Mouse (Mus musculus): ENCODE results near the gene Frat1. TPM values are rescaled to one million over a fixed set of nuclear protein-coding genes. Genes with fewer than 3 reads are reported as not detected.
"Not testable (repeated sequence)": the region's sequence is repeated elsewhere in the genome, so short reads cannot be mapped to it uniquely, and the experiment has no call there.

Frat1 gene
- total and polyA plus RNA-seq, 3 experiments, result 1.3 to 3.9 (median 2.5) TPM

DNA sequence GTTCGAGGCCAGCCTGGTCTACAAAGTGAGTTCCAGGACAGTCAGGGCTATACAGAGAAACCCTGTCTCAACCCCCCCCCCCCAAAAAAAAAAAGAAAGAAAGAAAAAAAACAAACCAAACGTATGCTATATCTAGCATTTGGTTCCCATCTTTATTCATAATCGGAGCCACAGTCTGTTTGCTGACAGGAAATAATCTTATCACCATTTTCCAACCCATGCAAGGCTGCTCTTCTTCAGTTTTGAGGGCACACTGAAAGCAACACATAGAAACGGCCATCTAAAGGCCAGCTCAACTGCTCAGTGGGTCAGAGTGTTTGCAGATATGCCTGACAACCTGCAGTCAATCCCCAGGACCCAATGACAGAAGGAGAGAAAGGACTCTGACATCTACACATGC, 22.7 kb downstream of the Frat1 start:
- Histone ChIP-seq H3K79me2 (replicated peaks; ENCODE audit: control insufficient read depth, insufficient read depth, low read length) (no peaks in the 10 kb centered on the region), H3K27ac (no peak overlapping the region), H3K27me3 (ENCODE audit: control insufficient read depth, insufficient read depth, low read length) (no peaks in the 10 kb centered on the region), H3K36me3 (ENCODE audit: control insufficient read depth, insufficient read depth, low read length) (no peaks in the 10 kb centered on the region), H3K9ac (ENCODE audit: low read depth, low read length) (no peak overlapping the region), H3K4me3 (no peak overlapping the region), H3K4me1 (ENCODE audit: control insufficient read depth, insufficient read depth, low read length) (no peaks in the 10 kb centered on the region)
- no peak for DNase-seq
- intact Hi-C loops (cut with DNase I), result no loop called here
- 64% methylated on average over 4 of the region's 4 CpGs for WGBS
- TF ChIP-seq POLR2A (IDR thresholded peaks at IDR 0.05; ENCODE audit: insufficient read depth, low read depth, low read length) (no peak), EP300 (IDR thresholded peaks at IDR 0.05; ENCODE audit: insufficient read depth, low read depth, low read length) (no peak), CTCF (IDR thresholded peaks at IDR 0.05) (no peak)

- TF ChIP-seq CTCF (IDR thresholded peaks at IDR 0.05) (no peak), POLR2A (IDR thresholded peaks at IDR 0.05; ENCODE audit: insufficient read depth, low read depth, low read length) (no peak), EP300 (IDR thresholded peaks at IDR 0.05; ENCODE audit: insufficient read depth, low read depth, low read length) (no peak)
- 63% methylated on average over 5 of the region's 5 CpGs for WGBS
- no peak overlapping the region for H3K4me3 ChIP-seq
- no peaks in the 10 kb centered on the region for H3K36me3 ChIP-seq (ENCODE audit: control insufficient read depth, insufficient read depth, low read length)
- no peaks in the 10 kb centered on the region for H3K79me2 ChIP-seq (replicated peaks; ENCODE audit: control insufficient read depth, insufficient read depth, low read length)
- no peak overlapping the region for H3K9ac ChIP-seq (ENCODE audit: low read depth, low read length)
- DNase-seq, result no peak
- H3K27ac ChIP-seq, result no peak overlapping the region
- intact Hi-C loops (cut with DNase I), result no loop called here
- no peaks in the 10 kb centered on the region for H3K4me1 ChIP-seq (ENCODE audit: control insufficient read depth, insufficient read depth, low read length)
- no peaks in the 10 kb centered on the region for H3K27me3 ChIP-seq (ENCODE audit: control insufficient read depth, insufficient read depth, low read length)
Observed at GRCm38 (mm10) chr19:41857086-41857762, 27.5 kb downstream of the Frat1 start.

- Histone ChIP-seq H3K9ac (ENCODE audit: low read depth, low read length) (no peak overlapping the region), H3K4me3 (no peak overlapping the region), H3K27me3 (ENCODE audit: control insufficient read depth, insufficient read depth, low read length) (no peaks in the 10 kb centered on the region), H3K79me2 (replicated peaks; ENCODE audit: control insufficient read depth, insufficient read depth, low read length) (no peaks in the 10 kb centered on the region), H3K27ac (no peak overlapping the region), H3K4me1 (ENCODE audit: control insufficient read depth, insufficient read depth, low read length) (no peaks in the 10 kb centered on the region), H3K36me3 (ENCODE audit: control insufficient read depth, insufficient read depth, low read length) (no peaks in the 10 kb centered on the region)
- DNase-seq, result no peak
- intact Hi-C loops (cut with DNase I), result no loop called here
- 79% methylated on average over 3 of the region's 3 CpGs for WGBS
- TF ChIP-seq CTCF (IDR thresholded peaks at IDR 0.05) (no peak), POLR2A (IDR thresholded peaks at IDR 0.05; ENCODE audit: insufficient read depth, low read depth, low read length) (no peak), EP300 (IDR thresholded peaks at IDR 0.05; ENCODE audit: insufficient read depth, low read depth, low read length) (no peak)
Observed at GRCm38 (mm10) chr19:41857816-41858310, 28.1 kb downstream of the Frat1 start.

- intact Hi-C loops (cut with DNase I), result no loop called here
- Histone ChIP-seq H3K27ac (no peak overlapping the region), H3K79me2 (replicated peaks; ENCODE audit: control insufficient read depth, insufficient read depth, low read length) (no peaks in the 10 kb centered on the region), H3K36me3 (ENCODE audit: control insufficient read depth, insufficient read depth, low read length) (no peaks in the 10 kb centered on the region), H3K9ac (ENCODE audit: low read depth, low read length) (no peak overlapping the region), H3K4me1 (ENCODE audit: control insufficient read depth, insufficient read depth, low read length) (no peaks in the 10 kb centered on the region), H3K4me3 (no peak overlapping the region), H3K27me3 (ENCODE audit: control insufficient read depth, insufficient read depth, low read length) (no peaks in the 10 kb centered on the region)
- WGBS, result 91% methylated on average over 8 of the region's 8 CpGs
- DNase-seq, result no peak
- TF ChIP-seq EP300 (IDR thresholded peaks at IDR 0.05; ENCODE audit: insufficient read depth, low read depth, low read length), result no peak
- TF ChIP-seq CTCF (IDR thresholded peaks at IDR 0.05), result no peak
- no peak for TF ChIP-seq POLR2A (IDR thresholded peaks at IDR 0.05; ENCODE audit: insufficient read depth, low read depth, low read length)
Observed at GRCm38 (mm10) chr19:41866707-41867106, 36.9 kb downstream of the Frat1 start.

- 97% methylated on average over 5 of the region's 5 CpGs for WGBS
- intact Hi-C loops (cut with DNase I), result no loop called here
- H3K36me3 ChIP-seq (ENCODE audit: control insufficient read depth, insufficient read depth, low read length), result no peaks in the 10 kb centered on the region
Observed at GRCm38 (mm10) chr19:41869296-41869695, 39.5 kb downstream of the Frat1 start.

DNA sequence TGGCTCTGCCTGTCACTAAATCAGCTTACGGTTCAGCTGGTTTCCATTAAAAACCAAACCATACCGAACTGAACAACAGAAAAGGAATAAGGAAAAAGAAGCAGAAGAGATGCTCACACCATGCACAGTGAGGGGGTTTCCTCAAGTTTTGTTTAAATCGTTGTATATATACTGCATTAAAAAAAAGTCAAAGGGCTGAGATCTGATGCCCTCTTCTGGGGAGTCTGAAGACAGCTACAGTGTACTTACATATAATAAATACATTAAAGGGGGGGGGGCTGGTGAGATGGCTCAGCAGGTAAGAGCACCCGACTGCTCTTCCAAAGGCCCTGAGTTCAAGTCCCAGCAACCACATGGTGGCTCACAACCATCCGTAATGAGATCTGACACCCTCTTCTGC, 40.2 kb downstream of the Frat1 start:
- H3K27ac ChIP-seq; H3K79me2 ChIP-seq (replicated peaks; ENCODE audit: control insufficient read depth, insufficient read depth, low read length); H3K4me1 ChIP-seq (ENCODE audit: control insufficient read depth, insufficient read depth, low read length); H3K9ac ChIP-seq (ENCODE audit: low read depth, low read length); intact Hi-C loops (cut with DNase I); H3K27me3 ChIP-seq (ENCODE audit: control insufficient read depth, insufficient read depth, low read length); H3K4me3 ChIP-seq; DNase-seq; H3K36me3 ChIP-seq (ENCODE audit: control insufficient read depth, insufficient read depth, low read length): not testable (repeated sequence)
- peak; percentile 27; the same call in 1 of the 2 replicates for TF ChIP-seq CTCF (IDR thresholded peaks at IDR 0.05)
- WGBS, result 75% methylated on average over 5 of the region's 5 CpGs

More at GRCm38 (mm10) chr19:41869296-41869695, 39.5 kb downstream of the Frat1 start:
- Histone ChIP-seq H3K27ac (no peak overlapping the region), H3K4me3 (no peak overlapping the region), H3K27me3 (ENCODE audit: control insufficient read depth, insufficient read depth, low read length) (no peaks in the 10 kb centered on the region), H3K9ac (ENCODE audit: low read depth, low read length) (no peak overlapping the region), H3K4me1 (ENCODE audit: control insufficient read depth, insufficient read depth, low read length) (no peaks in the 10 kb centered on the region), H3K79me2 (replicated peaks; ENCODE audit: control insufficient read depth, insufficient read depth, low read length) (no peaks in the 10 kb centered on the region)
- TF ChIP-seq EP300 (IDR thresholded peaks at IDR 0.05; ENCODE audit: insufficient read depth, low read depth, low read length) (no peak), POLR2A (IDR thresholded peaks at IDR 0.05; ENCODE audit: insufficient read depth, low read depth, low read length) (no peak), CTCF (IDR thresholded peaks at IDR 0.05) (no peak)
- DNase-seq, result no peak

Measured in heart, adult 2 months (tissue).